Mouse (Mus musculus) small intestine, adult 2 months (tissue): ENCODE data around the gene Olfr362. TPM values are rescaled to one million over a fixed set of nuclear protein-coding genes. Genes with fewer than 3 reads are reported as not detected.
"Not testable (repeated sequence)": the region's sequence is repeated elsewhere in the genome, so short reads cannot be mapped to it uniquely, and the experiment has no call there.

Experiments used
- H3K27ac ChIP-seq: fragments of 200-500 bp; 2 replicates; pipeline ENCODE4 v1.5.1; 2012; ENCODE audit warnings: low read depth, low read length, control low read depth, inconsistent platforms; ENCODE audit not compliant: insufficient read depth
- H3K27me3 ChIP-seq: fragments of 200-500 bp; 2 replicates; pipeline ENCODE4 v1.6.1; 2012; ENCODE audit warnings: mild to moderate bottlenecking, moderate library complexity, low read length, inconsistent platforms; ENCODE audit not compliant: control insufficient read depth, insufficient read depth
- H3K36me3 ChIP-seq: fragments of 200-500 bp; 2 replicates; pipeline ENCODE4 v1.6.1; 2012; ENCODE audit warnings: mild to moderate bottlenecking, low read length, control low read depth, inconsistent platforms; ENCODE audit not compliant: control insufficient read depth, insufficient read depth
- H3K4me1 ChIP-seq: fragments of 200-500 bp; 2 replicates; pipeline ENCODE4 v1.6.1; 2012; ENCODE audit warnings: low read length, inconsistent platforms, mixed read lengths; ENCODE audit not compliant: control insufficient read depth, insufficient read depth, insufficient read length
- H3K4me3 ChIP-seq: fragments of 200-500 bp; 2 replicates; pipeline ENCODE4 v1.5.1; 2012; ENCODE audit warnings: low read depth, mild to moderate bottlenecking, control low read depth, inconsistent platforms, low read length, moderate library complexity
- CTCF ChIP-seq: fragments of 200-500 bp; IDR thresholded peaks from 2 replicates; pipeline ENCODE4 v1.5.1; 2012; ENCODE audit warnings: low read depth, mild to moderate bottlenecking, control low read depth, inconsistent platforms, low read length, moderate library complexity, mixed read lengths; ENCODE audit not compliant: insufficient replicate concordance, insufficient read length; ENCODE audit errors: extremely low read depth
- POLR2A ChIP-seq: fragments of 200-500 bp; IDR thresholded peaks from 2 replicates; pipeline ENCODE4 v1.6.1; 2012; ENCODE audit warnings: low read depth, mild to moderate bottlenecking, control low read depth, inconsistent platforms, low read length, moderate library complexity
- WGBS: fragments of 180-500 bp; shearing (Covaris S2); methylation state at CpG from one replicate; pipeline ENCODE4 v1.1.7; 2018; 5-methylcytosine and 5-hydroxymethylcytosine counted together
- polyA plus RNA-seq: library from polyadenylated mRNA; depleted of rRNA; stranded (reverse); fragments of >200 nt; gene quantifications from 2 replicates; pipeline ENCODE4 v1.2.3, GENCODE M21; 2012; rRNA removed

Gene Olfr362
- polyA plus RNA-seq: not detected in 2 replicates

- TF ChIP-seq POLR2A (no peak), CTCF (no peak)
- no peak within 1 kb of the TSS for H3K27ac ChIP-seq
- no peaks in the 10 kb centered on the region for H3K4me1 ChIP-seq
- WGBS: 94% methylated on average over 1 of the region's 1 CpGs
- no peak within 1 kb of the TSS for H3K4me3 ChIP-seq
- no peaks in the 10 kb centered on the region for H3K36me3 ChIP-seq
- no peaks in the 10 kb centered on the region for H3K27me3 ChIP-seq
Measured at GRCm38 (mm10) chr2:37117810-37118209, at the start of gene Olfr362. TSS of gene Olfr362 (minus strand) at chr2:37117910.

GRCm38 (mm10) chr2:37139022-37139421 lies 21.3 kb upstream of the Olfr362 start, which contains the start of gene Olfr364-ps1:
TSS of gene Olfr364-ps1 (plus strand) at chr2:37139322.
- H3K4me3 ChIP-seq: no peak within 1 kb of the TSS
- no peaks in the 10 kb centered on the region for H3K4me1 ChIP-seq
- TF ChIP-seq CTCF (no peak), POLR2A (no peak)
- H3K27me3 ChIP-seq: no peaks in the 10 kb centered on the region
- 81% methylated on average over 3 of the region's 3 CpGs for WGBS
- no peak within 1 kb of the TSS for H3K27ac ChIP-seq
- no peaks in the 10 kb centered on the region for H3K36me3 ChIP-seq

- not testable (repeated sequence) for H3K36me3 ChIP-seq, H3K4me1 ChIP-seq, H3K4me3 ChIP-seq, H3K27me3 ChIP-seq, H3K27ac ChIP-seq
- WGBS: 73% methylated on average over 1 of the region's 1 CpGs
Measured at GRCm38 (mm10) chr2:37089190-37089589, 28.5 kb downstream of the Olfr362 start, which contains the start of gene Olfr361. TSS of gene Olfr361 (minus strand) at chr2:37089290.

- no peaks in the 10 kb centered on the region for H3K27me3 ChIP-seq
- no peak within 1 kb of the TSS for H3K27ac ChIP-seq
- no peak within 1 kb of the TSS for H3K4me3 ChIP-seq
- H3K4me1 ChIP-seq: no peaks in the 10 kb centered on the region
- TF ChIP-seq CTCF (no peak), POLR2A (no peak)
- no peaks in the 10 kb centered on the region for H3K36me3 ChIP-seq
Measured at GRCm38 (mm10) chr2:37065446-37065845, 52.3 kb downstream of the Olfr362 start, which contains the start of gene Olfr360. TSS of gene Olfr360 (plus strand) at chr2:37065746.

Other genes starting within 250 kb of the Olfr362 start
- gene Olfr352, start 249.4 kb downstream of the Olfr362 start, polyA plus RNA-seq: not detected in 2 replicates
- not detected in 2 replicates for gene Olfr353, start 225.0 kb downstream of the Olfr362 start, polyA plus RNA-seq
- gene Olfr354, start 212.2 kb downstream of the Olfr362 start, polyA plus RNA-seq: not detected in 2 replicates
- gene Olfr355, start 189.0 kb downstream of the Olfr362 start, polyA plus RNA-seq: not detected in 2 replicates
- gene Olfr356, start 180.8 kb downstream of the Olfr362 start, polyA plus RNA-seq: not detected in 2 replicates
- gene Olfr357, start 124.1 kb downstream of the Olfr362 start, polyA plus RNA-seq: not detected in 2 replicates
- gene Olfr358, start 108.6 kb downstream of the Olfr362 start, polyA plus RNA-seq: not detected in 2 replicates
- not detected in 2 replicates for gene Olfr360, start 52.2 kb downstream of the Olfr362 start, polyA plus RNA-seq
- not detected in 2 replicates for gene Olfr361, start 28.6 kb downstream of the Olfr362 start, polyA plus RNA-seq
- gene Olfr364-ps1, start 21.4 kb upstream of the Olfr362 start, polyA plus RNA-seq: not detected in 2 replicates
- not detected in 2 replicates for gene Olfr365, start 70.3 kb upstream of the Olfr362 start, polyA plus RNA-seq
- not detected in 2 replicates for gene Olfr366, start 93.7 kb upstream of the Olfr362 start, polyA plus RNA-seq
- not detected in 2 replicates for gene Olfr368, start 208.6 kb upstream of the Olfr362 start, polyA plus RNA-seq
- gene Pdcl, start 241.4 kb upstream of the Olfr362 start, polyA plus RNA-seq: 3.0 and 5.5 TPM in 2 replicates